Mouse (Mus musculus): ENCODE measurements around the gene Supt6.
"Not testable (repeated sequence)": the region's sequence is repeated elsewhere in the genome, so short reads cannot be mapped to it uniquely, and the experiment has no call there.

Gene Supt6

DNA sequence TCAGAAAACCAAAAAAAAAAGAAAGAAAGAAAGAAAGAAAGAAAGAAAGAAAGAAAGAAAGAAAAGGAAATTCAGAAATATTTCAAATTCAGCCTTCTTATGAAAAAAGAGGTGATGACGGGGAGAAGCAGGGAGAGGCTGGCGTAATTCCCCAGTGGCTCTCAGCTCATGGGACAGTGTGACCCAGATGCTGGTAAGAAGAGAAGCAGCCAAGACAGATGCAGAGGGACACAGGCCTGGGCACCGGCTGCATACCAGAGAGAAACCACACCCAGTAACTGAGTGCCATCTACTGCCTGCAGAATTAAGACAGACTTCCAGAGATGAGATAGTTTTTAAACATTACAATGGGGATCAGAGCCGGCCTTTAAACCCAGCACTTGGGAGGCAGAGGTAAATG, 22.2 kb downstream of the Supt6 start:
- no peak for DNase-seq (ENCODE audit: low spot score in 2 of 2)

DNA sequence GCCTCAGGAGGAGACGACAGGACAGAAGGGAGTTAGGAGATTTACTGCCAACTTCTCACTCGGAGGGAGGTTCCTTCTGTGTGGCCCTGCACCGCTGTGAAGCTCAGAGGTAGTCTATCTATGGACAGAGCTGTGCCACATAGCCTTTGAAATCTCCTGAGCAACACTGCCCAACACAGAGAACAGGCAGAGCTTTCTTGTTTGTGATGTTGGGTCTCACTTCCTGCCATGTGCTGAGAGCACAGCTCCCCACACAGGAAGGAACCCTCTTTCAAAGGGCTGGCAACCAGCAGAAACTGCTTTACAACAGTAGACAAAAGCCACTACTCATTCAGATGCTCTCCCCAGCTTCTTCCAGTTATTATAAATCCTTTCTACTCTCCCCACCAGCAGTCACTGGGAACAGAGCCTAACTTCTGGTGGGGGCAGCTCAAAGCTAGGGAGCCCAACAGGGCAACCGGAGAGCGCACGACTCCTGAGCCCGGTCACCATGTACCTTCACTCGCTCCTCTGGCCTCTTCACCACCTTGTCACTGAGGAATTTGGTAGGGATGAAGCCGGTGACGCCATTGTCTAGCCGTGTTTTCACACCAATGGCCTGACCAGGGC, 30.0 kb downstream of the Supt6 start:
- DNase-seq (ENCODE audit: low spot score in 2 of 2): no peak

GRCm38 (mm10) chr11:78213086-78213817, 32.5 kb downstream of the Supt6 start:
- no peak for DNase-seq (ENCODE audit: low spot score in 2 of 2)

DNA sequence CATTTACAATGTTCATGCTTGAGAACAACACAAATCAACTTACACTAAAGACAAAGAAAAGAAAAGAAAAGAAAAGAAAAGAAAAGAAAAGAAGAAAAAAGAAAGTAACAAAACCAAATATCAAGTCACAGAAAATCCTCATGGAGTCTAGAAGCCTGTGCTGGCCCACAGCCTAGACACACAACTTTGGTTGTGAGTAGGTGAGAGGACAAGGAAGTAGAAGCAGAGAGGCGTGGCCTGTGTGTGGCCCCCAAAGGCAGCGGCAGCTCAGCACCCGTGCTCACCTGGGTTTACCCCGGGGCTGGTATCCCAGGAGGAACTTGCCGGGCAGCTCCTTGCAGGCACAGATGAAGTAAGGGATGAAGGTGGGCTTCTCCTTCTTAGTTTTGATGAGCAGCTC, 34.3 kb downstream of the Supt6 start:
- no peak for DNase-seq (ENCODE audit: low spot score in 2 of 2)

- no peak for DNase-seq (ENCODE audit: low spot score in 2 of 2)
These were observed 35.2 kb downstream of the Supt6 start for GRCm38 (mm10) chr11:78210615-78211014.

DNA sequence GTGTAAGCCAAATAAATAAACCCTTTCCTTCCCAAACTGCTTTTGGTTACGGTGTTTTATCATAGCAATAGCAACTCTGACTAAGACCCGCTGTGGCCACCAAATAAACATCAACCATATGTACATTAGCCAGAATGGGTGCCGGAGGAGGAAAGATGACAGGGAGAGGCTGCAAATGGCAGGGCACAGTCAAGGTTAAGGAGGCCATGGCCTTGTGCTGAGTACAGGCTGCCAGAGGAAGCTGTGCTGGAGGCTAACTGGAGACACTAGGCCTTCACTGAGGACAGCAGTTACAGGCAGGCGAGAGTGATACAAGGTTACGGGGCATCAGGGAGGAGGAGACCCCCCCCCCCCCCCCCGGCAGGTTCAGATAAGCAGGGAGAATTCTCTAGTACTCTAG, 35.9 kb downstream of the Supt6 start:
- DNase-seq (ENCODE audit: low spot score in 2 of 2): no peak

- no peak for DNase-seq (ENCODE audit: low spot score in 2 of 2)
These were observed 38.6 kb downstream of the Supt6 start for GRCm38 (mm10) chr11:78207190-78207589.

GRCm38 (mm10) chr11:78205361-78206206, 40.2 kb downstream of the Supt6 start:
- no peak for DNase-seq (ENCODE audit: low spot score in 2 of 2)

DNA sequence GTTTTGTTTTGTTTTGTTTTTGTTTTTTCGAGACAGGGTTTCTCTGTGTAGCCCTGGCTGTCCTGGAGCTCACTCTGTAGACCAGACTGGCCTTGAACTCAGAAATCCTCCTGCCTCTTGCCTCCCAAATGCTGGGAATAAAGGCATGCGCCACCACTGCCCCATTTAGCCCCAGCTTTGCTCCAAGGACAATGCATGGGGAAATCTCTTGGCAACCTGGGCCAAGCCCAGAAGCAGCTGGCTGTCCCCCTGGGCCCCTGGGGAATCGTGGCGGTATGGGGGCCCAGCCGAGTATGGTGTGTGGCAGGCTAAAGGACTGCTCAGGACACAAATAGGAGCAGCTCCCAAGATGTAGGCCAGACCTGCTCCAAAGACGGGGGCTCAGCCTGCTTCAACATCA, 41.5 kb downstream of the Supt6 start:
- DNase-seq (ENCODE audit: low spot score in 2 of 2): no peak

DNA sequence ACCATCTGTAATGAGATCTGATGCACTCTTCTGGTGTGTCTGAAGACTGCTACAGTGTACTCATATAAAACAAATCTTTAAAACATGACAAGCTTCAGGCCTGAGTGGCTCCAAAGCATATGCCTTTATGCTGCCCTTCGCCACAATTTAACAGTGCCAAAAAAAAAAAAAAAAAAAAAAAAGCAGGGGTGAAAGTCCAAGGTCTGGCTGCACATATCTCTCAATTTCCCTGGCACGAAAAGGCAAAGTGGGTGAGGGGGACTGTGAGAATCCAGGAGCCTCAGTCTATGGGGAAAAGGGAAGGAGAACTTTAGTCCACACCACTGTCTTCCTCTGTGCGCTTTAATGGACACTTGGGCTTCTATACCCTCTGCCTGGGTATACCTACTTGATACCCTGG, 43.4 kb downstream of the Supt6 start:
- no peak for DNase-seq (ENCODE audit: low spot score in 2 of 2)

- no peak for DNase-seq (ENCODE audit: low spot score in 2 of 2)
These were observed 50.5 kb downstream of the Supt6 start for GRCm38 (mm10) chr11:78195101-78195863.

DNA sequence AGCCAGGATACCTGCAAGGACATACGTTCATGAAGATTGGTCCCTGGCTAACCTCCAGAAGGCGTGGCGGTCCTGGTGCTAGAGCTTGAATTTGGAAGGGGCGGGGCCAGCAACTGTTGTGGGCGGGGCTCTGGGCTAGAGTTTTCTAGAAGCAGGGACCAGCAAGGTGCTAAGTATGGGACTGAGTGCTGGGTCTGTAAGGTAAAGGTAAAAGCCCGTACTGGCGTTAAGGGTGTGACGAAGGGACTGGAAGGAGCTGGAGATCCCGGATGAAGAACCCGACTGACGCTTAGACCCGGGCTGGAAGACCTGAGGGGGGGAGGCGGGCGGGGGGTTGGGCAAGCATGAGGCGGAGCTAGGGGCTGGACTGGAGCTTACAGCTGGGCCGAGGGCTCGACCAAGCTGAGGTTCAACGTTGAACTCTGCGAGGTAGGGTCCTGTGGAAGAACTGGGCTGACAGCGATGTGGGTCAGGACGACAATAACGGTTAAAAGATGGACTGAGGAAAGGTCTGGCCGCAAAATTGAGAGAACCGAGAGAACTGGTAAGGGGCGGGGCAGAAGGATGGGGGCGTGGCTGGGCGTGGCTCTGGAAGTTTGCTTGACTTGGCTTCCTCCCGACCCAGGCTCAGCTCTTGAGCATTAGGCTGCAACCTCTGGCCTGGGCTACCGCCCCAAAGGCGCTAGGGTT, 51.2 kb downstream of the Supt6 start:
- no peak for DNase-seq (ENCODE audit: low spot score in 2 of 2)

- no peak for DNase-seq (ENCODE audit: low spot score in 2 of 2)
These were observed 52.7 kb downstream of the Supt6 start, which contains the start of gene Proca1 for GRCm38 (mm10) chr11:78193113-78193512. Gene Proca1, plus strand, starts transcription at chr11:78193392.

- DNase-seq (ENCODE audit: low spot score in 2 of 2): no peak
These were observed 55.7 kb downstream of the Supt6 start for GRCm38 (mm10) chr11:78190041-78190440.

- peak; percentile 53 to 81 for DNase-seq (ENCODE audit: low spot score in 2 of 2)
These were observed 56.4 kb downstream of the Supt6 start for GRCm38 (mm10) chr11:78189234-78190040.

GRCm38 (mm10) chr11:78188331-78189233, 57.2 kb downstream of the Supt6 start, which contains the start of gene Rab34:
Gene Rab34, plus strand, starts transcription at chr11:78188430.
- peak; percentile 65 to 80 for DNase-seq (ENCODE audit: low spot score in 2 of 2)

GRCm38 (mm10) chr11:78184702-78185101, 61.1 kb downstream of the Supt6 start:
- not testable (repeated sequence) for DNase-seq (ENCODE audit: low spot score in 2 of 2)

GRCm38 (mm10) chr11:78183884-78184514, 61.8 kb downstream of the Supt6 start:
- DNase-seq (ENCODE audit: low spot score in 2 of 2): no peak

Data from cerebellum, postnatal 4 days (tissue).